Mouse (Mus musculus): Measurements from ENCODE around the gene Hexa. TPM values are rescaled to one million over a fixed set of nuclear protein-coding genes. Genes with fewer than 3 reads are reported as not detected.

Hexa gene
- total and polyA plus RNA-seq, 3 experiments, result 44.3 to 54.0 TPM; not detected in 1

GRCm38 (mm10) chr9:59550077-59550476, 10.7 kb downstream of the Hexa start:
- Histone ChIP-seq H3K4me3 (ENCODE audit: control insufficient read depth in 1 of 2, insufficient read depth in 1 of 2, low read depth in 2 of 2, low read length in 2 of 2) (no peak overlapping the region), H3K4me1 (ENCODE audit: control insufficient read depth in 1 of 2, insufficient read depth in 2 of 2, low read length in 2 of 2) (peaks cover 6 to 20% of the 10 kb centered on the region in 2 experiments), H3K27me3 (ENCODE audit: control insufficient read depth in 1 of 2, insufficient read depth in 2 of 2, low read length in 2 of 2) (no peaks in the 10 kb centered on the region), H3K36me3 (ENCODE audit: control insufficient read depth in 1 of 2, insufficient read depth in 2 of 2, low read length in 2 of 2) (peaks cover 0 to 22% of the 10 kb centered on the region in 2 experiments; a peak in 2 of 4 replicates), H3K79me2 (ENCODE audit: control insufficient read depth, insufficient read depth, low read length, poor library complexity) (no peaks in the 10 kb centered on the region; the same call in 1 of the 2 replicates), H3K9me3 (replicated peaks; ENCODE audit: insufficient read depth, low read length) (no peaks in the 10 kb centered on the region), H3K27ac (ENCODE audit: control insufficient read depth, low read depth, low read length) (no peak overlapping the region), H3K9ac (ENCODE audit: control insufficient read depth, low read depth, low read length, poor library complexity, severe bottlenecking) (no peak overlapping the region)
- no peak for DNase-seq (ENCODE audit: low read depth, low spot score)
- TF ChIP-seq GATA1 (IDR thresholded peaks at IDR 0.05; ENCODE audit: low read depth, low read length), result no peak
- no peak for TF ChIP-seq CTCF (IDR thresholded peaks at IDR 0.05 in 2 of 3, conservative IDR thresholded peaks at IDR 0.05 in 1 of 3; ENCODE audit: control insufficient read depth in 1 of 3, insufficient read depth in 1 of 3, low read depth in 2 of 3, low read length in 3 of 3, poor library complexity in 1 of 3, severe bottlenecking in 1 of 3)
- no peak for TF ChIP-seq HCFC1 (IDR thresholded peaks at IDR 0.05; ENCODE audit: low read depth, low read length)

GRCm38 (mm10) chr9:59551017-59551416, 11.7 kb downstream of the Hexa start:
- peaks cover 6 to 19% of the 10 kb centered on the region in 2 experiments for H3K4me1 ChIP-seq (ENCODE audit: control insufficient read depth in 1 of 2, insufficient read depth in 2 of 2, low read length in 2 of 2)
- H3K27me3 ChIP-seq (ENCODE audit: control insufficient read depth in 1 of 2, insufficient read depth in 2 of 2, low read length in 2 of 2), result no peaks in the 10 kb centered on the region
- H3K36me3 ChIP-seq (ENCODE audit: control insufficient read depth in 1 of 2, insufficient read depth in 2 of 2, low read length in 2 of 2), result peaks cover 0 to 21% of the 10 kb centered on the region in 2 experiments; a peak in 2 of 4 replicates
- no peak overlapping the region for H3K27ac ChIP-seq (ENCODE audit: control insufficient read depth, low read depth, low read length)
- H3K9ac ChIP-seq (ENCODE audit: control insufficient read depth, low read depth, low read length, poor library complexity, severe bottlenecking), result no peak overlapping the region
- H3K79me2 ChIP-seq (ENCODE audit: control insufficient read depth, insufficient read depth, low read length, poor library complexity), result no peaks in the 10 kb centered on the region; the same call in 1 of the 2 replicates
- DNase-seq (ENCODE audit: low read depth, low spot score), result no peak
- H3K9me3 ChIP-seq (replicated peaks; ENCODE audit: insufficient read depth, low read length), result no peaks in the 10 kb centered on the region
- no peak overlapping the region for H3K4me3 ChIP-seq (ENCODE audit: control insufficient read depth in 1 of 2, insufficient read depth in 1 of 2, low read depth in 2 of 2, low read length in 2 of 2)
- TF ChIP-seq ETS1 (IDR thresholded peaks at IDR 0.05; ENCODE audit: low read depth, low read length) (no peak), ZMIZ1 (IDR thresholded peaks at IDR 0.05; ENCODE audit: low read depth, low read length) (no peak), UBTF (IDR thresholded peaks at IDR 0.05; ENCODE audit: borderline replicate concordance, insufficient read depth, low read depth, low read length) (no peak), POLR2AphosphoS2 (IDR thresholded peaks at IDR 0.05; ENCODE audit: low read length) (no peak), NRF1 (IDR thresholded peaks at IDR 0.05; ENCODE audit: insufficient read depth, low read depth, low read length, poor library complexity, severe bottlenecking) (no peak), MAZ (IDR thresholded peaks at IDR 0.05; ENCODE audit: low read depth, low read length) (no peak), ZNF384 (IDR thresholded peaks at IDR 0.05; ENCODE audit: low read depth, low read length) (no peak), E2F4 (IDR thresholded peaks at IDR 0.05; ENCODE audit: borderline replicate concordance, low read depth, low read length) (no peak)

- Histone ChIP-seq H3K27me3 (ENCODE audit: control insufficient read depth in 1 of 2, insufficient read depth in 2 of 2, low read length in 2 of 2) (no peaks in the 10 kb centered on the region), H3K4me3 (ENCODE audit: control insufficient read depth in 1 of 2, insufficient read depth in 1 of 2, low read depth in 2 of 2, low read length in 2 of 2) (no peak overlapping the region), H3K79me2 (ENCODE audit: control insufficient read depth, insufficient read depth, low read length, poor library complexity) (no peaks in the 10 kb centered on the region), H3K36me3 (ENCODE audit: control insufficient read depth in 1 of 2, insufficient read depth in 2 of 2, low read length in 2 of 2) (peaks cover 0 to 19% of the 10 kb centered on the region in 2 experiments; a peak in 2 of 4 replicates), H3K4me1 (ENCODE audit: control insufficient read depth in 1 of 2, insufficient read depth in 2 of 2, low read length in 2 of 2) (peaks cover 6 to 17% of the 10 kb centered on the region in 2 experiments), H3K27ac (ENCODE audit: control insufficient read depth, low read depth, low read length) (no peak overlapping the region), H3K9me3 (replicated peaks; ENCODE audit: insufficient read depth, low read length) (no peaks in the 10 kb centered on the region), H3K9ac (ENCODE audit: control insufficient read depth, low read depth, low read length, poor library complexity, severe bottlenecking) (no peak overlapping the region)
- DNase-seq (ENCODE audit: low read depth, low spot score), result no peak
- TF ChIP-seq ZMIZ1 (IDR thresholded peaks at IDR 0.05; ENCODE audit: low read depth, low read length), result no peak
- no peak for TF ChIP-seq HCFC1 (IDR thresholded peaks at IDR 0.05; ENCODE audit: low read depth, low read length)
- no peak for TF ChIP-seq POLR2A (IDR thresholded peaks at IDR 0.05; ENCODE audit: control insufficient read depth in 1 of 2, insufficient read depth in 1 of 2, low read depth in 1 of 2, low read length in 2 of 2, poor library complexity in 1 of 2)
- no peak for TF ChIP-seq MYB (IDR thresholded peaks at IDR 0.05; ENCODE audit: low read depth, low read length)
- no peak for TF ChIP-seq USF1 (IDR thresholded peaks at IDR 0.05; ENCODE audit: low read depth, low read length)
- no peak for TF ChIP-seq TAL1 (IDR thresholded peaks at IDR 0.05; ENCODE audit: low read length)
- no peak for TF ChIP-seq NRF1 (IDR thresholded peaks at IDR 0.05; ENCODE audit: insufficient read depth, low read depth, low read length, poor library complexity, severe bottlenecking)
- TF ChIP-seq RAD21 (IDR thresholded peaks at IDR 0.05; ENCODE audit: low read depth, low read length), result no peak
- no peak for TF ChIP-seq NELFE (IDR thresholded peaks at IDR 0.05; ENCODE audit: low read depth, low read length)
- TF ChIP-seq CTCF (IDR thresholded peaks at IDR 0.05 in 2 of 3, conservative IDR thresholded peaks at IDR 0.05 in 1 of 3; ENCODE audit: control insufficient read depth in 1 of 3, insufficient read depth in 1 of 3, low read depth in 2 of 3, low read length in 3 of 3, poor library complexity in 1 of 3, severe bottlenecking in 1 of 3), result no peak
- no peak for TF ChIP-seq MAFK (IDR thresholded peaks at IDR 0.05; ENCODE audit: borderline replicate concordance, low read depth, low read length)
- TF ChIP-seq GABPA (IDR thresholded peaks at IDR 0.05; ENCODE audit: low read depth, low read length), result no peak
- no peak for TF ChIP-seq POLR2AphosphoS5 (IDR thresholded peaks at IDR 0.05; ENCODE audit: borderline replicate concordance, low read depth, low read length)
- no peak for TF ChIP-seq BHLHE40 (IDR thresholded peaks at IDR 0.05; ENCODE audit: borderline replicate concordance, low read depth, low read length)
- no peak for TF ChIP-seq UBTF (IDR thresholded peaks at IDR 0.05; ENCODE audit: borderline replicate concordance, insufficient read depth, low read depth, low read length)
Observed at GRCm38 (mm10) chr9:59551620-59552031, 12.3 kb downstream of the Hexa start.
